Mouse (Mus musculus) urinary bladder, postnatal 14 days (tissue): Measurements from ENCODE around the gene Lclat1.

Experiments used
- DNase-seq: peaks from one replicate; pipeline ENCODE4 v3.0.0; 2021; ENCODE audit warnings: low spot score

Lclat1 gene

GRCm38 (mm10) chr17:73196139-73196538 is 88.4 kb downstream of the Lclat1 start:
- DNase-seq, result no peak

GRCm38 (mm10) chr17:73197724-73198123 is 89.9 kb downstream of the Lclat1 start:
- no peak for DNase-seq

GRCm38 (mm10) chr17:73199387-73199786 is 91.6 kb downstream of the Lclat1 start:
- no peak for DNase-seq

GRCm38 (mm10) chr17:73200380-73200779 is 92.6 kb downstream of the Lclat1 start:
- DNase-seq, result no peak

- no peak for DNase-seq
Observed at GRCm38 (mm10) chr17:73203642-73204332, 96.0 kb downstream of the Lclat1 start.

GRCm38 (mm10) chr17:73210960-73211531 is 103.3 kb downstream of the Lclat1 start:
- no peak for DNase-seq

GRCm38 (mm10) chr17:73212754-73213153 is 105.0 kb downstream of the Lclat1 start:
- DNase-seq, result no peak

- DNase-seq, result no peak
Observed at GRCm38 (mm10) chr17:73213187-73213586, 105.4 kb downstream of the Lclat1 start.

GRCm38 (mm10) chr17:73213677-73214076 is 105.9 kb downstream of the Lclat1 start:
- no peak for DNase-seq

GRCm38 (mm10) chr17:73217274-73217673 is 109.5 kb downstream of the Lclat1 start:
- no peak for DNase-seq

- no peak for DNase-seq
Observed at GRCm38 (mm10) chr17:73220746-73221145, 113.0 kb downstream of the Lclat1 start.

- no peak for DNase-seq
Observed at GRCm38 (mm10) chr17:73222077-73222476, 114.3 kb downstream of the Lclat1 start.

- no peak for DNase-seq
Observed at GRCm38 (mm10) chr17:73225442-73225841, 117.7 kb downstream of the Lclat1 start.

GRCm38 (mm10) chr17:73225996-73226395 is 118.2 kb downstream of the Lclat1 start:
- no peak for DNase-seq

GRCm38 (mm10) chr17:73226595-73226994 is 118.8 kb downstream of the Lclat1 start:
- DNase-seq, result no peak

- DNase-seq, result no peak
Observed at GRCm38 (mm10) chr17:73227361-73227760, 119.6 kb downstream of the Lclat1 start.

- no peak for DNase-seq
Observed at GRCm38 (mm10) chr17:73229445-73230155, 121.8 kb downstream of the Lclat1 start.

GRCm38 (mm10) chr17:73230340-73230989 is 122.7 kb downstream of the Lclat1 start:
- no peak for DNase-seq

GRCm38 (mm10) chr17:73231337-73231736 is 123.6 kb downstream of the Lclat1 start:
- DNase-seq, result no peak

GRCm38 (mm10) chr17:73232593-73232992 is 124.8 kb downstream of the Lclat1 start:
- no peak for DNase-seq

- DNase-seq, result no peak
Observed at GRCm38 (mm10) chr17:73233975-73234374, 126.2 kb downstream of the Lclat1 start.

- DNase-seq, result no peak
Observed at GRCm38 (mm10) chr17:73237178-73237853, 129.5 kb downstream of the Lclat1 start.
